Mouse (Mus musculus): ENCODE data around the gene Plekho1. TPM values are rescaled to one million over a fixed set of nuclear protein-coding genes. Genes with fewer than 3 reads are reported as not detected.
"Not testable (repeated sequence)": the region's sequence is repeated elsewhere in the genome, so short reads cannot be mapped to it uniquely, and the experiment has no call there.

Gene Plekho1
- total and polyA plus RNA-seq, 2 experiments from 2014 or later = 39.0 to 57.8 TPM

GRCm38 (mm10) chr3:95963230-95963629, 32.6 kb downstream of the Plekho1 start:
- no peak for TF ChIP-seq CTCF (IDR thresholded peaks at IDR 0.05; ENCODE audit: low read depth)
- Histone ChIP-seq H3K9me3 (ENCODE audit: low read length) (no peaks in the 10 kb centered on the region), H3K27ac (no peak overlapping the region), H3K27me3 (ENCODE audit: insufficient read depth, low read length) (no peaks in the 10 kb centered on the region), H3K4me2 (ENCODE audit: low read depth, low read length) (no peak overlapping the region), H3K4me3 (ENCODE audit: low read length) (no peak overlapping the region), H3K9ac (replicated peaks; ENCODE audit: low read length) (no peak overlapping the region), H3K36me3 (ENCODE audit: insufficient read depth, low read length) (no peaks in the 10 kb centered on the region), H3K4me1 (ENCODE audit: insufficient read depth, low read length) (no peaks in the 10 kb centered on the region)
- no peak for ATAC-seq
- 43% methylated on average over 2 of the region's 2 CpGs for WGBS
- no peak for DNase-seq (ENCODE audit: low spot score)

- 87% methylated on average over 8 of the region's 8 CpGs for WGBS
- H3K4me3 ChIP-seq (ENCODE audit: low read length); H3K36me3 ChIP-seq (ENCODE audit: insufficient read depth, low read length); H3K9ac ChIP-seq (replicated peaks; ENCODE audit: low read length); H3K4me1 ChIP-seq (ENCODE audit: insufficient read depth, low read length); H3K27me3 ChIP-seq (ENCODE audit: insufficient read depth, low read length); ATAC-seq; H3K9me3 ChIP-seq (ENCODE audit: low read length); H3K4me2 ChIP-seq (ENCODE audit: low read depth, low read length); H3K27ac ChIP-seq; DNase-seq (ENCODE audit: low spot score): not testable (repeated sequence)
Measured at GRCm38 (mm10) chr3:95962182-95962581, 33.6 kb downstream of the Plekho1 start.

- H3K4me3 ChIP-seq (ENCODE audit: low read length) = no peak overlapping the region
- H3K27me3 ChIP-seq (ENCODE audit: insufficient read depth, low read length) = no peaks in the 10 kb centered on the region
- H3K36me3 ChIP-seq (ENCODE audit: insufficient read depth, low read length) = no peaks in the 10 kb centered on the region
- ATAC-seq = no peak
- DNase-seq (ENCODE audit: low spot score) = no peak
- no peaks in the 10 kb centered on the region for H3K9me3 ChIP-seq (ENCODE audit: low read length)
- peak; percentile 41 for TF ChIP-seq CTCF (IDR thresholded peaks at IDR 0.05; ENCODE audit: low read depth)
- H3K4me2 ChIP-seq (ENCODE audit: low read depth, low read length) = no peak overlapping the region
- no peak overlapping the region for H3K27ac ChIP-seq
- WGBS = 93% methylated on average over 1 of the region's 1 CpGs
- no peak overlapping the region for H3K9ac ChIP-seq (replicated peaks; ENCODE audit: low read length)
- H3K4me1 ChIP-seq (ENCODE audit: insufficient read depth, low read length) = no peaks in the 10 kb centered on the region
Measured at GRCm38 (mm10) chr3:95959807-95960206, 36.0 kb downstream of the Plekho1 start.

- no peak overlapping the region for H3K9ac ChIP-seq (replicated peaks; ENCODE audit: low read length)
- ATAC-seq (no peak), DNase-seq (ENCODE audit: low spot score) (peak; percentile 50)
- H3K27me3 ChIP-seq (ENCODE audit: insufficient read depth, low read length) = no peaks in the 10 kb centered on the region
- no peaks in the 10 kb centered on the region for H3K4me1 ChIP-seq (ENCODE audit: insufficient read depth, low read length)
- 76% methylated on average over 5 of the region's 5 CpGs for WGBS
- H3K4me2 ChIP-seq (ENCODE audit: low read depth, low read length) = no peak overlapping the region
- H3K9me3 ChIP-seq (ENCODE audit: low read length) = no peaks in the 10 kb centered on the region
- TF ChIP-seq CTCF (IDR thresholded peaks at IDR 0.05; ENCODE audit: low read depth) = peak; percentile 71
- no peak overlapping the region for H3K27ac ChIP-seq
- H3K4me3 ChIP-seq (ENCODE audit: low read length) = no peak overlapping the region
- H3K36me3 ChIP-seq (ENCODE audit: insufficient read depth, low read length) = no peaks in the 10 kb centered on the region
Measured at GRCm38 (mm10) chr3:95959082-95959481, 36.7 kb downstream of the Plekho1 start.

GRCm38 (mm10) chr3:95957359-95958148, 38.2 kb downstream of the Plekho1 start:
- Histone ChIP-seq H3K4me1 (ENCODE audit: insufficient read depth, low read length) (no peaks in the 10 kb centered on the region), H3K36me3 (ENCODE audit: insufficient read depth, low read length) (no peaks in the 10 kb centered on the region), H3K4me2 (ENCODE audit: low read depth, low read length) (no peak overlapping the region), H3K9me3 (ENCODE audit: low read length) (no peaks in the 10 kb centered on the region), H3K27me3 (ENCODE audit: insufficient read depth, low read length) (no peaks in the 10 kb centered on the region), H3K27ac (no peak overlapping the region), H3K4me3 (ENCODE audit: low read length) (no peak overlapping the region), H3K9ac (replicated peaks; ENCODE audit: low read length) (no peak overlapping the region)
- no peak for TF ChIP-seq CTCF (IDR thresholded peaks at IDR 0.05; ENCODE audit: low read depth)
- WGBS = 51% methylated on average over 8 of the region's 8 CpGs
- no peak for ATAC-seq
- DNase-seq (ENCODE audit: low spot score) = peak; percentile 57

GRCm38 (mm10) chr3:95955318-95955717, 40.5 kb downstream of the Plekho1 start:
- TF ChIP-seq CTCF (IDR thresholded peaks at IDR 0.05; ENCODE audit: low read depth) = no peak
- 94% methylated on average over 5 of the region's 5 CpGs for WGBS

GRCm38 (mm10) chr3:95954648-95955173, 41.1 kb downstream of the Plekho1 start:
- H3K4me2 ChIP-seq (ENCODE audit: low read depth, low read length); H3K4me1 ChIP-seq (ENCODE audit: insufficient read depth, low read length); H3K4me3 ChIP-seq (ENCODE audit: low read length); ATAC-seq; DNase-seq (ENCODE audit: low spot score); H3K27ac ChIP-seq; H3K9me3 ChIP-seq (ENCODE audit: low read length); H3K27me3 ChIP-seq (ENCODE audit: insufficient read depth, low read length); H3K9ac ChIP-seq (replicated peaks; ENCODE audit: low read length); H3K36me3 ChIP-seq (ENCODE audit: insufficient read depth, low read length): not testable (repeated sequence)
- WGBS = 89% methylated on average over 12 of the region's 12 CpGs

More at GRCm38 (mm10) chr3:95955318-95955717, 40.5 kb downstream of the Plekho1 start:
- H3K4me1 ChIP-seq (ENCODE audit: insufficient read depth, low read length) = no peaks in the 10 kb centered on the region
- no peaks in the 10 kb centered on the region for H3K9me3 ChIP-seq (ENCODE audit: low read length)
- no peak overlapping the region for H3K4me3 ChIP-seq (ENCODE audit: low read length)
- no peak for ATAC-seq
- no peaks in the 10 kb centered on the region for H3K27me3 ChIP-seq (ENCODE audit: insufficient read depth, low read length)
- H3K27ac ChIP-seq = no peak overlapping the region
- no peak for DNase-seq (ENCODE audit: low spot score)
- H3K36me3 ChIP-seq (ENCODE audit: insufficient read depth, low read length) = no peaks in the 10 kb centered on the region
- H3K4me2 ChIP-seq (ENCODE audit: low read depth, low read length) = no peak overlapping the region
- H3K9ac ChIP-seq (replicated peaks; ENCODE audit: low read length) = no peak overlapping the region
